Mouse (Mus musculus) right cerebral cortex, adult 18-20 months (tissue): Measurements from ENCODE around the gene Bmi1.

Experiments
- DNase-seq: peaks from one replicate; pipeline ENCODE4 v3.0.0; 2022; ENCODE audit warnings: mixed read lengths

Gene Bmi1

GRCm38 (mm10) chr2:18734394-18735127 lies 57.7 kb downstream of the Bmi1 start:
- DNase-seq = no peak
